Mouse (Mus musculus) kidney, adult 18-20 months (tissue): Measurements from ENCODE around the gene Acox3.

Source experiments
- DNase-seq: peaks from one replicate; pipeline ENCODE4 v3.0.0; 2021

The Acox3 gene

DNA sequence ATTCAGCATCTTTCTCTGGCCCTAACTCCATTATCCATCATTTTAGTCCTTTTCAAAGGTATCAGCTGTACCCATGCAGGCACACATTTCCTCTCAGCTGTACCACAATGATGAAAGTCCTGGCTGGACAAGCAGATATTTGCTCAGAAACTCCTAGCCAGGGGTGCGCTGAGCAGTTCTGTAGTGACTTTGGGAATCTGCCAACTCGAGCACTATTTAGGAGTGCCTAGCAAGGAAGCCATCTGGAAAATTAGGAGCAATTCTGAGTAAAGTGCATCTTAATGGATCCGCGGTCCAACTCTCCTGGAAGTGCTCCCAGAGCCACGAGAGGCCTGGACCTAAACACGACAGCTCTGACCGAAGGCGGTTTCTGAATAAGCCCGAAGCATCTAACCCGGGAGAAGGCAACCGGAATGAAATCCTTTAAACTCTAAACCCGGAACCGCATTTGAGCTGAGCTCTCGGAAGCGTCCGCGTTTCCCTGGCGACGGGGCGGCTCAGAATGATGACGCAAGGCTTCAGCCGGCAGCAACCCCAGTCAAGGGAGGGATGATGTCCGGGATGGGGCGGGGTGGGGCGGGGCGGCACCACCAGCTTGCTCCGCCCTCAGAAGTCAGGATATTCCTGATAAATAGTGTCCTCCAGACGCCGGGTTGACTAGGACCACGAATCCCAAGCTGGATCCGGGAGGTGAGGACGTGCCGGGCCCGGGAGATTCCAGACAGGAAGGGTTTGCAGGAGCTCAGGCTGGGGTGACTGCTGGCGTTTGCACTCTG is at the start of gene Acox3:
Acox3 (plus strand) TSS at position 596 of the 776 bp plus-strand sequence.
- peak; percentile 97 for DNase-seq

GRCm38 (mm10) chr5:35536271-35536670 is 46.6 kb upstream of the Acox3 start:
- no peak for DNase-seq

GRCm38 (mm10) chr5:35537474-35537873 is 45.4 kb upstream of the Acox3 start:
- DNase-seq: no peak

GRCm38 (mm10) chr5:35538022-35538421 is 44.8 kb upstream of the Acox3 start:
- DNase-seq: no peak

- DNase-seq: no peak
Observed at GRCm38 (mm10) chr5:35539576-35539975, 43.3 kb upstream of the Acox3 start.

GRCm38 (mm10) chr5:35540555-35540954 is 42.3 kb upstream of the Acox3 start:
- DNase-seq: no peak

DNA sequence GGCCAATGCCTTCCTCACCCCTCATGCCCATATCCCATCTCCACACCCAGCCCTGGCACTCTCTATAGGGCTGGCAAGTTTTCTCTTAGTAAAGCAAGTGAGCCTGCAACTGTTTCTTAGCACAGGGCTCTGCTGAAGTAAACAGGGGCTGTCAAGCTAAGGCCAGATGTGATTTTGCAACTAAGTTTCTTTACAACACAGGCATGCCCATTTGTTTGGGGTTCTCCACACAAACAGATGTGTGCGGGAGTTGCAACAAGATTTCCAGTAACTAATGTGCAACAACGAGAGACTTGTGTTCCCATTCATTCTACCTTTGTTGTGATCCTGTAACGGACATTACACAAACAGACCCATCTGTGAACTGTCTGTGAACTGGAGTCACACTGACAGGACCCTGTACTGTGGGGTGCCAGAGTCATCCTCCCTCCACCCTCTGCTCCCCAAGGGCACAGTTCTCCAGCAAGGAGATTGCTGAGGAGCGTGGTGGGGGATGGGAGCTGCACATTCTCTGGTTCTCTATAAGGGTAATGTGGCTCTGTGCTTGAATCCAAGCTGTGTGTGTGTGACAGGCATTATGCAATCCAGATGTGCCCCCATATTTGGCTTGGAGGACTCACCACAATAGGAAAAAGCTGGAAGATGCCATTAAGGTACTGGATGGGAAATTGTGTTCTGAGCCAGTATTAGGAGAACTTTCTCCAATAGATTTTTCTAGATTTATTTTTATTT is 41.6 kb upstream of the Acox3 start:
- no peak for DNase-seq

DNA sequence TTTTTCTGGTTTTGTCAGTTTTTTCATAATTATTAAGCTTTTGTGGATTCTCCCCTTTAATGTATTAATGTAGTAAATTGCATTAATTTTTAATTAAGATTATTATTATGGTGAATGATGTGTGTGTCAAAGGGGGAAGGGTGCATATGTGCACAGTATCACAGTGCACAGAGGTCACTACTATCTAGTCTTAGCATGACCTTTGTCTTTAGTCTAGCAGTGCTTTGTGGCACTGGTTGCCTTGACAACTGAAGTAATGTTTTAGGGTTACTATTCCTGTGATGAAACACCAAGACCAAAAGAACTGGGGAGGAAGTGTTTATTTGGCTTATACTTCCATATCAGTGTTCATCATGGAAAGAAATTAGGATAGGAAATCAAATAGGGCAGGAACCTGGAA is 36.7 kb upstream of the Acox3 start:
- DNase-seq: no peak

GRCm38 (mm10) chr5:35551855-35552837 is 30.7 kb upstream of the Acox3 start:
- DNase-seq: no peak

GRCm38 (mm10) chr5:35552838-35553539 is 29.9 kb upstream of the Acox3 start:
- no peak for DNase-seq

DNA sequence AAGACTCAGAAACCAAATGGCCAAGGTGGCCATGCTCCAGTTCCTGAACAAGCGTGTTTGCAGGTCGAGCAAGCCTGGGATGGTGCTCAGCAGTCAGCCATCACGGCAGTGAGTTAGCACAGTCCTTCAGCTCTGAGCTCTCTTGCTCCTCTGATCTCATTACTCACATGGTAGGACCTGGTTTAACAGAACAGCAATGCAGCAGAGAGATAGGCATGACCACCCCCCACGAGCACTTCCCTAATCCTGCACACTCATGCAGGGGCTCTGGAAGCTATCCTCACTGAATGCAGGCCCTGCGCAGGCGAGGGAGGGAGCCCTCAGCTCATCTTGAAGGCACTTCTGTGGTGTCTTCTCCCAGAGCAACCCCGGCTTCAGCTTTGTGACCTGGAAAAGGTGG is 26.4 kb upstream of the Acox3 start:
- DNase-seq: no peak

DNA sequence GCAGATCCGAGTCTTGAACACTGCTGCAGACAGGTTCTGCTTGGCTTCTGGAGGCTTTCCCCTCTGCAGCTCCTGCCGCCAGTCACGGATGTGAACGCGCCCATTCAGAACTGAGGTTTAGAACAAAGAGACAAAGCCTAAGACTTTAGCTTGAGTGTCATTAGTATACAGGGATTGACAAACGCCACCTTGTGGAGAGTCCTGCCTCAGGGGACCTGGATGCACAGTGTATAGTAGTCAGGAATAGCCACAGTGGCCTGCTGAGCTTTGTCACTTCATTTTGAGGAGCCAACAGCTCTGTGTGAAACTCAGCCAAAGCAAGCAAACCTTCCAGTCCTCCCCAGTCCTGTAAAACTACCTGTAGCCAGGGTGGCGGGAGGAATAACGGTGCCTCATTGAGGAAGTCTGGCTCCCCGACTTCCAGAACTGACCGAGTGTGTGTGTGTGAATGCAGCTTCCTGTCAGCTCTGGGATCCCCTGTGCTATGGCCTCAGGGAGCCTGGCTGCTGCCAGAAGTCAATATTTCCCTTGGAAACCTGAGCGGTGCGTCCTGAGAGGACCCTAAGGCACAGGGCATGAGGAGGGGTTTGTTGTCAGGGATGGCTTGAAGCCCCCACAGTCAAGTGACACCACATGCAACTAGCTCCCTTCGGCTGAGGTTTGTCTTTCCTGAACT is 24.8 kb upstream of the Acox3 start:
- no peak for DNase-seq

GRCm38 (mm10) chr5:35559447-35559846 is 23.4 kb upstream of the Acox3 start:
- DNase-seq: no peak

GRCm38 (mm10) chr5:35562616-35563015 is 20.2 kb upstream of the Acox3 start:
- DNase-seq: no peak

DNA sequence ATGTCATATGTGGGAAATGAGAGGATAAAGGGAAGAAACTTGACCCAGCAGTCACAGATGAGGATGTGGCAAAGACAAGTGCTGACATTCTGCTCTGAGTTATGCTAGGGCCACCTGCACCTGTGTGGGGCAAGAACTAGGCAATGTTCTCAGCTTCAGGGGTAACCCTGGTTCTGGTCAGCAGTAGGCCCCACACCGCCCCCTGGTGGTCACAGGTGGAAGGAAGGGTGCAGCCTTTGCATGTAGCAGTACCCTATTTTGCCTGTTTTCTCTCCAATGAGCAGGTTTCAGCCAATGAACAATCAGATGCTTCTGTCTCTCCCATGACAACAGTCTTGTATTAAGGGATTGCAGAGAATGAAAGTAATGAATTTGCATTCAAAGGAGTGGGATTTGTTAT is 19.4 kb upstream of the Acox3 start:
- peak; percentile 80 for DNase-seq

DNA sequence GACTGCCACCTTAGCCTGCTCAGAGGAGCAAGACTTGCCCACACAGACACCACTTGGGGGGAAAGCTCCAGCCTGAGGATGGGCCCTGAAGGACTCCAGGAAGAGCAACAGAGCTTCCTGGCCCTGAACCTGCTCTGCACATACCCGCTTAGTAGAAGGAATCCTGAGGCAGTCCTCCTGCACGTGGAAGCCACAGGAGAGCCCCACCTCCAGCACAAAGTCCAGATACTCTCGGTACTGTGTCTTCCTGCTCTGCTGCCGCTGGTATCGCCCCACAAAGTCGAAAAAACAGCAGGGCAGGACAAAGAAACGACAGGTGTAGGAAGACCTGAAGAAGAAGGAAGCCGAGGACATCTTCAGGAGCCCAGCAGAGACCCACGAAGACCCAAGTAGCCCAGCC is 17.6 kb upstream of the Acox3 start:
- DNase-seq: peak; percentile 62

DNA sequence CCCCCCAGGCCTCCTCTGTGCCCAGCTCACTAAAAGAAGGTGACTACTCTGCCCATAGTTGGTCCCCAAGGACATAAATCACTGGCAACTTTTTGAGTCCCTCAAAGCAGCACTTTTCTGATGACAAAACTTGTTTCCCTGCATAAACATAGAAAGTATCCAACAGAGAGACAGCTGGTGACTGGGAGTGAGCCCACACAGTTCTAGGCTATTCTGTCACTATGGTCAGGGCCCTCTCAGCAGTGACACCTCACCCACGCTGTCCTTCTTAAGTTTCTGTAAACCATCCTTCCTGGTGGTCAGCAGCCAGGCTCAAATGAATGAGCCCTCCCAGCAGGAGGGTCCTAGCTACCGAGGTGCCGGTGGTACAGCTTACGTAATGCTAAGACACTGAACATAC is 16.2 kb upstream of the Acox3 start:
- no peak for DNase-seq

GRCm38 (mm10) chr5:35571546-35571945 is 11.3 kb upstream of the Acox3 start:
- no peak for DNase-seq

- DNase-seq: peak; percentile 93
Observed at GRCm38 (mm10) chr5:35574653-35575599, 7.9 kb upstream of the Acox3 start, which contains the start of gene Trmt44. Gene Trmt44 (minus strand): TSS chr5:35575070.

GRCm38 (mm10) chr5:35576409-35577020 is 6.3 kb upstream of the Acox3 start:
- DNase-seq: no peak
